Mouse (Mus musculus): ENCODE results near the gene Boll.

- TF ChIP-seq POLR2A (IDR thresholded peaks at IDR 0.05; ENCODE audit: low read depth, low read length) (no peak), CTCF (conservative IDR thresholded peaks at IDR 0.05; ENCODE audit: insufficient read depth, insufficient read length, low read depth, low read length) (no peak)
Observed at GRCm38 (mm10) chr1:55201850-55202752, 161.2 kb downstream of the Boll start.

Measured in kidney, adult 2 months (tissue).